Mouse (Mus musculus): Measurements from ENCODE around the gene Tmem131l. TPM values are rescaled to one million over a fixed set of nuclear protein-coding genes. Genes with fewer than 3 reads are reported as not detected.
A peak's percentile ranks its signal among the peaks of the same experiment; 100 is the strongest.

Gene Tmem131l
- polyA plus RNA-seq, 1 experiment from 2014 or later, result 87.7 TPM

DNA sequence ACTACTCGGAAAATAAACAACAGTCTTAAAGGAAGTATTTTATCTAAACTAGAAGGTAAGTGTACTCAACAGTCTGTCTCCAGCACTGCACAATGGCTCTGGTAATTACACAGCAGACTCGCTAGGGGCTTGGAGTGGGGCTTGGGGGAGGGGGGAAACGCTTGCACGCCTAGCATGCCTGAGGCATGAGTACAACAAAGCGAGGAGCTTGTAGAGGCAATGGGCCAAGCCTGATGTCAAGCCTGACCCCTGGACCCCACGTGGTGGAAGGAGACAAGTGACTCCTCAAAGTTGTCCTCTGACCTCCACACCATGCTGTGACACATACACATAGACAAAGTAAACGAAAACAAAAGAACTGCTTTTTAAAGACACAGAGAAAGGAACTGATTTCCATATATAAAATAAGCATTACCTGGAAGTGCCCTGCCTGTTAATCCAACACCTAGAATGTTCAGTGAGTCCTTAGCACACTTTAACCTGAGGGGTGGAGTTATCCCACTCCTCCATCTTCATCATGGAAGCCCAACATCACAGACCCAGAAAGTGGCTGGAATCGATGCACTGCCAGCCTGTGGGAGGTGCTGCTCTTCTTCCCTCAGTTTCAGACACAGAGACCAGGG lies 45.6 kb downstream of the Tmem131l start:
- Histone ChIP-seq H3K9me3 (ENCODE audit: control insufficient read depth, low read length) (no peaks in the 10 kb centered on the region), H3K4me3 (ENCODE audit: low read depth, low read length) (no peak overlapping the region), H3K36me3 (ENCODE audit: control insufficient read depth, insufficient read depth, low read length) (no peaks in the 10 kb centered on the region; the same call in 1 of the 2 replicates), H3K4me1 (ENCODE audit: control insufficient read depth, insufficient read depth, low read length) (peaks cover 36% of the 10 kb centered on the region), H3K27me3 (ENCODE audit: control insufficient read depth, insufficient read depth, low read length) (no peaks in the 10 kb centered on the region), H3K9ac (ENCODE audit: low read length) (no peak overlapping the region), H3K4me2 (ENCODE audit: low read depth) (no peak overlapping the region), H3K27ac (ENCODE audit: low read depth, low read length) (no peak overlapping the region)
- 29% methylated on average over 8 of the region's 8 CpGs for WGBS
- DNase-seq (ENCODE audit: low spot score) (peak; percentile 60), ATAC-seq (ENCODE audit: insufficient read depth, low FRiP score, low TSS enrichment) (peak; percentile 65)

DNA sequence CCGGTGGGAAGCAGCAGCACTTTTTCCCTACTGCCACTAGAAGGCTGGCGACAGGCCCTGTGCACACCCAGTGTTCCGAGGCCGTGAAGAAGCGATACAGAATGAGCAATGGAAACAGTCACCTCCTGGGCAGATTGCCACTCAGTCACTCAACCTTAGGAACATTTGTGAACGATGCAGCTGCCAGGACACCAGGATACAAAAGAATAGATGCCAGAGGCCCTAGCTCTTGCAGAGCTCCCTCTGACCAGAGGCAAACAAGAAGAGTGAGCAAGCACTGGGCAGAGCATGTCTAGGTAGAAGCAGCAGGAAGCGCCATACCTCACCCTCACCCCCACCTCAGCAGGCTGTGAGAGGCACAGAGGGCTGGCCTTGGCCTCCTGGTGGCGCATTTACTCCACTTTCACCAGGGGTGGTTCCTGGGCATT lies 46.9 kb downstream of the Tmem131l start:
- Histone ChIP-seq H3K27me3 (ENCODE audit: control insufficient read depth, insufficient read depth, low read length) (no peaks in the 10 kb centered on the region), H3K4me1 (ENCODE audit: control insufficient read depth, insufficient read depth, low read length) (peaks cover 36% of the 10 kb centered on the region), H3K27ac (ENCODE audit: low read depth, low read length) (no peak overlapping the region), H3K4me2 (ENCODE audit: low read depth) (no peak overlapping the region), H3K4me3 (ENCODE audit: low read depth, low read length) (no peak overlapping the region), H3K9ac (ENCODE audit: low read length) (no peak overlapping the region), H3K9me3 (ENCODE audit: control insufficient read depth, low read length) (no peaks in the 10 kb centered on the region), H3K36me3 (ENCODE audit: control insufficient read depth, insufficient read depth, low read length) (no peaks in the 10 kb centered on the region; the same call in 1 of the 2 replicates)
- no peak for DNase-seq (ENCODE audit: low spot score)
- ATAC-seq (ENCODE audit: insufficient read depth, low FRiP score, low TSS enrichment), result no peak
- 69% methylated on average over 8 of the region's 8 CpGs for WGBS

DNA sequence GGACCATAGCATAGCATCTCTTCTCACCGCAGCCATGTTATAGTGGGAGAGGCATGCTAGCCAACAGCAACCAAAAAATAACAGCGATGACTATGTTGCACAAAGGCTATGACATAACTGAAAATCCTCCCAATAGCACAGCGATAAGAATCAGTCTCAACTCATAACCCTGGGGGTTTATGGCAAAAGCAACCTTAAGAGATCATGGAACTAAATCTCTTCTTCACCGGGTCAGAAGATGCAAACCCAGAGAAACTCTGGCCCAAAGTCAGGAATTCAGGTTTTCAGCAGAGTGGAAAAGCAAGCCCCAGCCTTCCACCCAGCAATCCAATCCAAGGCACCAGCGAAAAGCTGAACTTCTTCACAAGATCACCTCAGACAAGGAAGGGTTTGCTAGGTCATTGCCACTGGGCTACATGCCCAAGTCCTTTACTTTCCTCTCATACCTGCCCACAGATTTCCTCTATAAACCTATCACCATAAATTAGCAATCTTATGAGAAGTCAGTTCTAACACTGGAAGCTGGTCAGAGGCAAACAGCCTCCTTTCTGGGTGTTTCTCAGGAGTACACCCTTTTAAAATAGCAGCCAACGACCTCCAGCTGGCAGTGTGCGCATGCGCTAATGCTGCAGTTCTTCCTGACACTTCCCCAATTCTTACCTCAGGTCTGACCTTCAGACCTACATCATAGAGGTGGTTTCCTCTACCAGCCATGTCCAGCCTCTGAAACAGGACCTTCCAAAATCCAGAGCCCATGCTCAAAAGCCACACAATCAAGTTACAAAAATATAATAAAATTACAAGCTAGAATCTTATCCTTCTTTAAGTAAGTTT lies 48.1 kb downstream of the Tmem131l start:
- DNase-seq (ENCODE audit: low spot score), result no peak

DNA sequence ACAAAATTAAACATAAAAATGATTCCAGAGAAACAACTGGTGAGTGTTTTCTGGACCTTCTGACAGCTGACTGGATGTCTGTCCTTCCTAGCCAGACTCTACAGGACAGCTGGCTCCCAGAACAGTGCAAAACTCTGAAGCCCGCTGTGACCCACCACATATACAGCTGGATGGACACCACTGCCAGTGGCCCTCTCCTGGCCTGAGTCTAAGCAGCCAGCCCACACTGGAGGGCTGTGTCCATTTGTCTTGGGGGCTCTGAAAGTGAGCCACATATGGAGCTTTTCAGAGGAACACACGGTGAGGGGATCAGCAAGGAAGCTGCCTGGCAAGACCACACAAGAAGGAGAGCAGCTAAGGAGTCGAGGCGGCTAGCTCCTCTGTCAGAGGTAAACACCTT lies 51.8 kb downstream of the Tmem131l start:
- peaks cover 25% of the 10 kb centered on the region for H3K4me1 ChIP-seq (ENCODE audit: control insufficient read depth, insufficient read depth, low read length)
- no peak overlapping the region for H3K4me2 ChIP-seq (ENCODE audit: low read depth)
- ATAC-seq (ENCODE audit: insufficient read depth, low FRiP score, low TSS enrichment), result no peak
- 18% methylated on average over 4 of the region's 4 CpGs for WGBS
- no peak overlapping the region for H3K9ac ChIP-seq (ENCODE audit: low read length)
- H3K27ac ChIP-seq (ENCODE audit: low read depth, low read length), result no peak overlapping the region
- H3K9me3 ChIP-seq (ENCODE audit: control insufficient read depth, low read length), result no peaks in the 10 kb centered on the region
- no peak overlapping the region for H3K4me3 ChIP-seq (ENCODE audit: low read depth, low read length)
- H3K27me3 ChIP-seq (ENCODE audit: control insufficient read depth, insufficient read depth, low read length), result no peaks in the 10 kb centered on the region
- H3K36me3 ChIP-seq (ENCODE audit: control insufficient read depth, insufficient read depth, low read length), result no peaks in the 10 kb centered on the region
- DNase-seq (ENCODE audit: low spot score), result no peak

More for the DNA sequence above, 48.1 kb downstream of the Tmem131l start:
- Histone ChIP-seq H3K27ac (ENCODE audit: low read depth, low read length) (no peak overlapping the region), H3K4me2 (ENCODE audit: low read depth) (no peak overlapping the region), H3K36me3 (ENCODE audit: control insufficient read depth, insufficient read depth, low read length) (no peaks in the 10 kb centered on the region; the same call in 1 of the 2 replicates), H3K9ac (ENCODE audit: low read length) (no peak overlapping the region), H3K27me3 (ENCODE audit: control insufficient read depth, insufficient read depth, low read length) (no peaks in the 10 kb centered on the region), H3K9me3 (ENCODE audit: control insufficient read depth, low read length) (no peaks in the 10 kb centered on the region), H3K4me1 (ENCODE audit: control insufficient read depth, insufficient read depth, low read length) (peaks cover 28% of the 10 kb centered on the region), H3K4me3 (ENCODE audit: low read depth, low read length) (no peak overlapping the region)
- no peak for ATAC-seq (ENCODE audit: insufficient read depth, low FRiP score, low TSS enrichment)
- WGBS, result 88% methylated on average over 8 of the region's 8 CpGs

DNA sequence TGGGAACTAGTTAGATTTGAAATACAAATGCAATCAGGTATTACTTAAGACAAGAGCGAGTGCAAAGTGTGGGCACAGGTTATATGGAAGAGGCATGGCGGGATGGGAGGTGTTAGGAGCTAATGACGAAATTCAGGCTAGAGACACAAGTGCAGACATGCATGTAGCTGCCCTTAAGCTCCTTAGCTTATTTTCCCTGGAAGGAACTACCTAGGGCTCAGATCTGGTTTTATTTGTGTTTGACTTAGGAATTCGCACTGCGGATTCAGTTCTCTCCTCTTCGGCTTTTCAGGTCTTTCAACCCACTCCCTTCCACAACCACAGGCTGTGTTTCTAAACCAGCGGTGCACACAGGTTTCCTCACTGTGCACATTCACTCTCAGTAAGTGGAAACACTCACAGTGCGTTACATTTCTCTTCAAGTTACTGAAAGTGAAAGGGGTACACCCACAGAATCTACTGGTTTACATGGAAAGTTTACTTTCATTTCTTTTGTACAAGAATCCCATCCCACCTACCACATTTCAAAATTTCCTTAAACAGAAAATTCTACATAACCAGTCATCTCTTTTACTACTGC lies 52.4 kb downstream of the Tmem131l start:
- Histone ChIP-seq H3K27ac (ENCODE audit: low read depth, low read length) (no peak overlapping the region), H3K4me3 (ENCODE audit: low read depth, low read length) (no peak overlapping the region), H3K4me1 (ENCODE audit: control insufficient read depth, insufficient read depth, low read length) (peaks cover 21% of the 10 kb centered on the region), H3K4me2 (ENCODE audit: low read depth) (no peak overlapping the region), H3K36me3 (ENCODE audit: control insufficient read depth, insufficient read depth, low read length) (no peaks in the 10 kb centered on the region), H3K9me3 (ENCODE audit: control insufficient read depth, low read length) (no peaks in the 10 kb centered on the region), H3K27me3 (ENCODE audit: control insufficient read depth, insufficient read depth, low read length) (no peaks in the 10 kb centered on the region), H3K9ac (ENCODE audit: low read length) (no peak overlapping the region)
- DNase-seq (ENCODE audit: low spot score), result no peak
- whole genome bisulfite sequencing, result 82% methylated on average over 8 of the region's 8 CpGs
- no peak for ATAC-seq (ENCODE audit: insufficient read depth, low FRiP score, low TSS enrichment)

DNA sequence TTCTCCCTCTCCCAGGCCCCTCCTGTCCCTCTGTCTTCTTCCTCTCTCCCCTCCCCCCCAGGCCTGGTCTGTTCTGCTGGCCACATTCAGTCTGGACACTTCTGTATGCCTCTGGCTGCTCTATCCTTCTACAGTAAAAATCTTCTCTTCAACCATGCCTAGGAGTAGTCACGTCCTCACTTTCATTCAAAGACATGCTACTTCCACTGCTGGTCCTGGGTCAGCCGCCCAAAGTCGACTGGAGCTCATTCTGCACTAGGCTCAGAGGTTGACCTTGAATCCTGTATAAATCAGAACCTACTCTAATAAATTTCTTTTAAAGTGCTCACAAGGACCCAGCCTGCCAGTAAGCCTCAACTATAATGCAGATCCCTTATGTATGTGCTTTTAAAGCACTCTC lies 53.2 kb downstream of the Tmem131l start:
- no peaks in the 10 kb centered on the region for H3K27me3 ChIP-seq (ENCODE audit: control insufficient read depth, insufficient read depth, low read length)
- ATAC-seq (ENCODE audit: insufficient read depth, low FRiP score, low TSS enrichment) (no peak), DNase-seq (ENCODE audit: low spot score) (no peak)
- no peak overlapping the region for H3K4me2 ChIP-seq (ENCODE audit: low read depth)
- 61% methylated on average over 3 of the region's 3 CpGs for WGBS
- no peaks in the 10 kb centered on the region for H3K9me3 ChIP-seq (ENCODE audit: control insufficient read depth, low read length)
- H3K4me1 ChIP-seq (ENCODE audit: control insufficient read depth, insufficient read depth, low read length), result peaks cover 23% of the 10 kb centered on the region
- H3K4me3 ChIP-seq (ENCODE audit: low read depth, low read length), result no peak overlapping the region
- H3K27ac ChIP-seq (ENCODE audit: low read depth, low read length), result no peak overlapping the region
- H3K36me3 ChIP-seq (ENCODE audit: control insufficient read depth, insufficient read depth, low read length), result no peaks in the 10 kb centered on the region
- H3K9ac ChIP-seq (ENCODE audit: low read length), result no peak overlapping the region

DNA sequence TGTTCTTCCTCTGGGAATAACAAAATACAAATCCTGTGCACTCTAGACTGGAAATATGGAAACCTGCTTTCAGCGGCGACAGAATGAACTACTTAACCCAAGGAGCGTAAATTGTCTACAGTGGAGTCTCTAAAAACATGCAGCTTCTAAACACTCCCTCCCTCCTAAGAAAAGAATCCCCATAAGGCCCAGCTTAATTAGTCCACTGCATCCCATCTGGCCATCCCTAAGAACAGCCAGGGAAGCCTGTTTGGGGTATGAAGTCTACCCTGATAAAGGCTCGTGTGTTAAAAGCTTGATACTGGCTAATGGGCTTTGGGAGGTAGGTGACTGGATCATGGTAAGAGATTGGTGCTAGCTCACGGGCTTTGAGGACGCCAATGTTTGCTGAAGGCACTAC lies 54.5 kb downstream of the Tmem131l start:
- no peaks in the 10 kb centered on the region for H3K36me3 ChIP-seq (ENCODE audit: control insufficient read depth, insufficient read depth, low read length)
- ATAC-seq (ENCODE audit: insufficient read depth, low FRiP score, low TSS enrichment) (no peak), DNase-seq (ENCODE audit: low spot score) (no peak)
- peaks cover 29% of the 10 kb centered on the region for H3K4me1 ChIP-seq (ENCODE audit: control insufficient read depth, insufficient read depth, low read length)
- H3K27me3 ChIP-seq (ENCODE audit: control insufficient read depth, insufficient read depth, low read length), result no peaks in the 10 kb centered on the region
- no peak overlapping the region for H3K4me3 ChIP-seq (ENCODE audit: low read depth, low read length)
- no peak overlapping the region for H3K4me2 ChIP-seq (ENCODE audit: low read depth)
- no peaks in the 10 kb centered on the region for H3K9me3 ChIP-seq (ENCODE audit: control insufficient read depth, low read length)
- H3K9ac ChIP-seq (ENCODE audit: low read length), result no peak overlapping the region
- H3K27ac ChIP-seq (ENCODE audit: low read depth, low read length), result no peak overlapping the region
- 67% methylated on average over 6 of the region's 6 CpGs for WGBS

DNA sequence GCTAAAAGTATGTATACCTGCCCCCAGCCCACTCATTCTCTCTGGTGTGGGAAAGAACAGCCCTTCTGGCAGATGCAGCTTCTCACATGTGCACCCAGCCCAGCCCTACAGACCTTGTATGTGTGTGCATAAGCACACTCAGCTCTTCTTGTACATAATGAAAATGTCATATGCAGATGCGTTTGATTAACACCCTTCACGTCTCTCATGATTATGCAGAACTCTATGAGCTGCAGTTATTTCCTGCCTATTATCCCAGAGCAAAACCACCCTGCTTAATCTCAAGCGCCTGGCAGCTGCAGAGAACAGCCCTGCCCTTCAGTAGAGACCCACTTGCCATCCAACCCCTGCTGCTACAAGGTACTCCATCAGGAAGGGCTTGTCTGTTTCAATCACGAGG lies 55.6 kb downstream of the Tmem131l start:
- H3K4me2 ChIP-seq (ENCODE audit: low read depth), result no peak overlapping the region
- no peaks in the 10 kb centered on the region for H3K27me3 ChIP-seq (ENCODE audit: control insufficient read depth, insufficient read depth, low read length)
- H3K9me3 ChIP-seq (ENCODE audit: control insufficient read depth, low read length), result no peaks in the 10 kb centered on the region
- H3K9ac ChIP-seq (ENCODE audit: low read length), result no peak overlapping the region
- DNase-seq (ENCODE audit: low spot score) (no peak), ATAC-seq (ENCODE audit: insufficient read depth, low FRiP score, low TSS enrichment) (no peak)
- WGBS, result 70% methylated on average over 4 of the region's 4 CpGs
- H3K36me3 ChIP-seq (ENCODE audit: control insufficient read depth, insufficient read depth, low read length), result no peaks in the 10 kb centered on the region
- H3K27ac ChIP-seq (ENCODE audit: low read depth, low read length), result no peak overlapping the region
- no peak overlapping the region for H3K4me3 ChIP-seq (ENCODE audit: low read depth, low read length)
- peaks cover 40% of the 10 kb centered on the region for H3K4me1 ChIP-seq (ENCODE audit: control insufficient read depth, insufficient read depth, low read length)

Measured in neural tube, embryonic 11.5 days (tissue).